Mouse (Mus musculus) kidney, embryonic 16.5 days (tissue): ENCODE data around the gene Cep128. TPM values are rescaled to one million over a fixed set of nuclear protein-coding genes. Genes with fewer than 3 reads are reported as not detected.

Experiments used
- ATAC-seq: fragments of 200-750 bp; cut with Nextera tagmentation; 2 replicates; pipeline ENCODE4 v1.8.0; 2017; ENCODE audit warnings: moderate TSS enrichment; ENCODE audit not compliant: low FRiP score, low TSS enrichment
- H3K27ac ChIP-seq: fragments of 300-500 bp; sonication (generic); 2 replicates; pipeline ENCODE4 v1.5.1; 2014; ENCODE audit warnings: low read length
- H3K27me3 ChIP-seq: fragments of 300-500 bp; sonication (generic); 2 replicates; pipeline ENCODE4 v1.6.1; 2014; ENCODE audit warnings: low read length, control low read depth, mixed read lengths; ENCODE audit not compliant: insufficient read depth
- H3K36me3 ChIP-seq: fragments of 300-500 bp; sonication (generic); 2 replicates; pipeline ENCODE4 v1.6.1; 2014; ENCODE audit warnings: low read length, control low read depth, mixed read lengths; ENCODE audit not compliant: insufficient read depth
- H3K4me1 ChIP-seq: fragments of 300-500 bp; sonication (generic); 2 replicates; pipeline ENCODE4 v1.6.1; 2014; ENCODE audit warnings: low read length, control low read depth, mixed read lengths; ENCODE audit not compliant: insufficient read depth
- H3K4me2 ChIP-seq: fragments of 300-500 bp; sonication (generic); replicated peaks from 2 replicates; pipeline ENCODE4 v1.6.1; 2014; ENCODE audit warnings: low read depth, low read length
- H3K4me3 ChIP-seq: fragments of 300-500 bp; sonication (generic); 2 replicates; pipeline ENCODE4 v1.5.1; 2014; ENCODE audit warnings: mild to moderate bottlenecking, low read length
- H3K9ac ChIP-seq: fragments of 300-500 bp; sonication (generic); replicated peaks from 2 replicates; pipeline ENCODE4 v1.6.1; 2014; ENCODE audit warnings: low read length
- H3K9me3 ChIP-seq: fragments of 300-500 bp; sonication (generic); 2 replicates; pipeline ENCODE4 v1.6.1; 2016; ENCODE audit warnings: low read length, control low read depth
- WGBS: fragments of 180-500 bp; shearing (Covaris S2); extraction: QIAGEN DNeasy Blood & Tissue Kit; methylation state at CpG from one replicate; pipeline ENCODE4 v1.1.7; 2014; 5-methylcytosine and 5-hydroxymethylcytosine counted together
- polyA plus RNA-seq: library from polyadenylated mRNA; unstranded; fragments of >200 nt; fragmentation: Nextera tagmentation; extraction: Ambion mirVana; gene quantifications from 2 replicates; pipeline ENCODE4 v1.2.1, GENCODE M21; 2015

The Cep128 gene
- polyA plus RNA-seq, 1 experiment from 2014 or later: 7.2 TPM

DNA sequence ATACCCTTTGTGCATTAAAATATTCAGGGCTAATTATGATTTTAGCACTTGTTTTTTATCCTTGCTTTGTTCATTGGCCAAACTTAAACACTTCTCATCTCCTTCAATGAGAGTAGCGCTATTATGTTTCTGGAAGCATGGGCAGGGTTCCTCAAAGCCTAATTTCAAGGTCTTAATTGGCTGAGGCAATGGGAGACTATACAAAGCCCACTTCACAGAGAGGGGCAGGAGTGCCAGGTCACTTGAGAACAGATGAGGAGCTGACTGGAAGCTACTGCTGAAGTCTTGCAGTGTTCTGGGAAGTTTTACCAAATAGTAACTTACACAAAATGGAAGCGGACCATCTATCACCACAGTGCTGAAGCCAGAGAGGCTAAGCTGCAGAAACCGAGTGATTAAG, 179.9 kb downstream of the Cep128 start:
- Histone ChIP-seq H3K9me3 (no peaks in the 10 kb centered on the region), H3K9ac (no peak overlapping the region), H3K4me3 (no peak overlapping the region), H3K27ac (no peak overlapping the region), H3K36me3 (no peaks in the 10 kb centered on the region), H3K4me2 (no peak overlapping the region), H3K27me3 (no peaks in the 10 kb centered on the region), H3K4me1 (no peaks in the 10 kb centered on the region)
- WGBS: 92% methylated on average over 3 of the region's 3 CpGs
- no peak for ATAC-seq

DNA sequence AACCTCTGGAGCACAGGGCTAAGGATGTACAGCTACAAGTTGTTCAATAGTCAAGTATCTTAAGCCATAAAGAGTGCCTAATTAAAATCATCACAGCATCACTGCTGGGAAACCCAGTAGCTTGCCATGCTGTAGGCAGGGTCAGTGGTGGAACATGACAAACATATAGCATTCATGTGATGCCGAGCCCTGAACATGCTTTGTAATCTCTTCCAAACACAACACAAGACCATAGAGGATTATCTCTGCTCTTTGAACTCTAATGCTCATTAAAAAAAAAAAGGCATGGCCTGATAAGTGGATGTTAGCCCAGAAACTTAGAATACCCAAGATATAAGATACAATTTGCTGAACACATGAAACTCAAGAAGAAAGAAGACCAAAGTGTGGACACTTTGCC, 181.7 kb downstream of the Cep128 start:
- H3K27ac ChIP-seq: no peak overlapping the region
- H3K4me2 ChIP-seq: no peak overlapping the region
- WGBS: 97% methylated on average over 1 of the region's 1 CpGs
- H3K4me1 ChIP-seq: no peaks in the 10 kb centered on the region
- ATAC-seq: no peak
- no peaks in the 10 kb centered on the region for H3K9me3 ChIP-seq
- no peaks in the 10 kb centered on the region for H3K36me3 ChIP-seq
- H3K4me3 ChIP-seq: no peak overlapping the region
- no peaks in the 10 kb centered on the region for H3K27me3 ChIP-seq
- H3K9ac ChIP-seq: no peak overlapping the region

DNA sequence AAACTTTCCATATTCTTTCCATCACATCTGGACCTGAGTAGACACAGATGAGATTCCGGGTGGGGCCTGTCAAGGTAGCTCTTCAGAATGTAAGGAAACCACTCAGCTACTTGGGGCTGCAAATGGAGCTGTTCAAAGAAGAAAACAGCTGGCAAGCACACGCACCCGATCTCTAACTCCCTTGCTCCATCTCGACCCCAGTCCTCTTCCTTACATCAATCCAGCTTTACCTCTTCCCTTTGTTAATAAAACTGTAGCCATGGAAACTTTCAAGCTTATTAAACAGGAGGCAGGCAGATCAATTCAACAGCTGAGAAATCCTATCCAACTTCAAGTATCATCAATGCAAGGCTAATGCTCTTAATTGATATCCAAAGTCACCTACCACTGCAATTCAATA, 195.1 kb downstream of the Cep128 start:
- H3K4me1 ChIP-seq: no peaks in the 10 kb centered on the region
- ATAC-seq: no peak
- H3K4me2 ChIP-seq: no peak overlapping the region
- H3K27me3 ChIP-seq: no peaks in the 10 kb centered on the region
- 46% methylated on average over 4 of the region's 4 CpGs for WGBS
- H3K4me3 ChIP-seq: no peak overlapping the region
- no peaks in the 10 kb centered on the region for H3K36me3 ChIP-seq
- H3K27ac ChIP-seq: no peak overlapping the region
- H3K9ac ChIP-seq: no peak overlapping the region
- H3K9me3 ChIP-seq: no peaks in the 10 kb centered on the region

DNA sequence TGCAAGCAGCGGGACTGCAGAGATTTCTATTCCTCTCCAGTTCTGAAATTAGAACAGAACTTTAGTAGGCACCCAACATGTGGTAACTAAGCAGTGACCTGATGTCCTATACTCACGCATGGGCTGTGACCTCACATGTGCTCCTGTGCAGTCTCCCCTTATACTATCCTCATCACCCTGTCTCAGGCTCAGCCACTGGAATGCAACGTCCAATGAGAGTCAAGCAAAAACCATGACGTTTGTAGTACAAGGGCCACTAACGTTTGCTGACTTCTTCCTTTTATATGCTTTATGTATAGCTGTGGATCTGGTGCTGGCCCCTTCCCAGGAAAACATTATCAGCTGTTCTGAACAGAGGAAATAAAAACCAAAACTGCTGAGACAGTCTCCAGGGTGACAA, 198.6 kb downstream of the Cep128 start:
- no peaks in the 10 kb centered on the region for H3K4me1 ChIP-seq
- no peak for ATAC-seq
- H3K27me3 ChIP-seq: no peaks in the 10 kb centered on the region
- no peak overlapping the region for H3K27ac ChIP-seq
- H3K9me3 ChIP-seq: no peaks in the 10 kb centered on the region
- H3K9ac ChIP-seq: no peak overlapping the region
- H3K4me2 ChIP-seq: no peak overlapping the region
- 71% methylated on average over 5 of the region's 5 CpGs for WGBS
- no peaks in the 10 kb centered on the region for H3K36me3 ChIP-seq
- no peak overlapping the region for H3K4me3 ChIP-seq

DNA sequence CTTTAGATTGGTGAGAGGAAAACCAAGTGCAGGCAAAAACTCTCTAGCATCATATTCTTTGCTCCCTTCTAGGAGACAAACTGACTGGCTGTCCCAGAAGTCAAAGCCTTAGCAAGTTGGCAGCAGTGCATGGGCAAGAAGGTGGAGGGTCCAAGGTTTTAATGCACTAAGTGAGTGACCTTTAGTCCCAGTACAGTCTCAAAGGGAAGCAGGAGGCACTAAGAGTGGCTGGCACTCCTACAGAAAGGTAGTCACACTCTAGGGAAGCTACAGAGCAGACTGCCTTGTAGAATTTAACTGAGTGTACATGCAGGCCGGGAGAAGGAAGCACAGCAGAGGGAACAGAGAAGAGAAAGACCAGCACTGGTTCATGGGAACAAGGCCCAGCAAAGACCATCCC, 199.6 kb downstream of the Cep128 start:
- H3K9me3 ChIP-seq: no peaks in the 10 kb centered on the region
- H3K4me3 ChIP-seq: no peak overlapping the region
- no peaks in the 10 kb centered on the region for H3K36me3 ChIP-seq
- H3K4me2 ChIP-seq: no peak overlapping the region
- no peaks in the 10 kb centered on the region for H3K4me1 ChIP-seq
- no peak overlapping the region for H3K9ac ChIP-seq
- no peaks in the 10 kb centered on the region for H3K27me3 ChIP-seq
- no peak for ATAC-seq
- H3K27ac ChIP-seq: no peak overlapping the region
- 80% methylated on average over 1 of the region's 1 CpGs for WGBS

DNA sequence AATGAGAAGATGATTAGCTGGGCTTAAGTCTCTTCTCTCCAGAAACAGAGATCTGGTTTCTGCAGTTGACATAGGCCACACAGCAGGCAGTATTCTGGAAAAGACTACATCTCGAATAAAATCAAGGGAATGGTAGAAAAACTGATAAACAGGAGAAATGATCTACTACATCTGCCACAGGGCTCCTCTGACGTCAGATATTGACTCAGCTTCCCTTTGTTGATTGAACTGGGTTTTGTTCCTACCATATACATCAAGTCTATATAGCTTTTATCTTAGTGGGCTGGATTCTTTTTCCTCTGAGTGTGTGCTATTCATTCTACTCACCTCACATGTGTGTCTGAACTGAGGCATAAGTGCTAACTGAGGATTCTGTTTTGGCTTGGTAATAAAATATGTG, 200.3 kb downstream of the Cep128 start:
- Histone ChIP-seq H3K4me2 (no peak overlapping the region), H3K27ac (no peak overlapping the region), H3K36me3 (no peaks in the 10 kb centered on the region), H3K9ac (no peak overlapping the region), H3K4me1 (no peaks in the 10 kb centered on the region), H3K27me3 (no peaks in the 10 kb centered on the region), H3K4me3 (no peak overlapping the region), H3K9me3 (no peaks in the 10 kb centered on the region)
- no peak for ATAC-seq
- WGBS: 71% methylated on average over 2 of the region's 2 CpGs

DNA sequence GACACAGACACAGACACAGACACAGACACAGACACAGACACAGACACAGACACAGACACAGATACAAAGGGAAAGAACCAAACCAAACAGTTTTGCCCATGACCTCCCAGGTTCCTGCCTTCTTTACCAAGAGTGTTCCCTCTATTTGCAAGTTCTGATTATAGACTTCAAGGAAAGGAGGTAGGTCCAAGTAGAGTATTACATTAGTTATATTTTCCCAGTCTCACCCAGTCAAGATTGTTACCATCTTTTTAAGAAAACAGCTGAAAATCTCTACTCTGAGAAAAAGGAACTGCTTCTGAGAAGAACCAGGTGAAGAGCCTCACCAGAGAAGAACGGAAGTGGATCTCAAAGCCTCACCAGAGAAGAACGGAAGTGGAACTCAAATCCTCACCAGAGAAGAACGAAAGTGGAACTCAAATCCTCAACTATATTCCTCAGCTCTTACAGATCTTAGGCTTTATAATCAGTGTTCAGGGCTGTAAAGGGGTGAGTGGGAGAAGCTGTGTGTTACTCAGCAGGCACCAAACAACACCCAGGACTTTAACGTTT, 200.8 kb downstream of the Cep128 start:
- H3K4me1 ChIP-seq: no peaks in the 10 kb centered on the region
- H3K9ac ChIP-seq: no peak overlapping the region
- no peaks in the 10 kb centered on the region for H3K9me3 ChIP-seq
- no peak overlapping the region for H3K27ac ChIP-seq
- 89% methylated on average over 4 of the region's 4 CpGs for WGBS
- no peaks in the 10 kb centered on the region for H3K27me3 ChIP-seq
- no peak for ATAC-seq
- H3K36me3 ChIP-seq: no peaks in the 10 kb centered on the region
- H3K4me3 ChIP-seq: no peak overlapping the region
- no peak overlapping the region for H3K4me2 ChIP-seq

DNA sequence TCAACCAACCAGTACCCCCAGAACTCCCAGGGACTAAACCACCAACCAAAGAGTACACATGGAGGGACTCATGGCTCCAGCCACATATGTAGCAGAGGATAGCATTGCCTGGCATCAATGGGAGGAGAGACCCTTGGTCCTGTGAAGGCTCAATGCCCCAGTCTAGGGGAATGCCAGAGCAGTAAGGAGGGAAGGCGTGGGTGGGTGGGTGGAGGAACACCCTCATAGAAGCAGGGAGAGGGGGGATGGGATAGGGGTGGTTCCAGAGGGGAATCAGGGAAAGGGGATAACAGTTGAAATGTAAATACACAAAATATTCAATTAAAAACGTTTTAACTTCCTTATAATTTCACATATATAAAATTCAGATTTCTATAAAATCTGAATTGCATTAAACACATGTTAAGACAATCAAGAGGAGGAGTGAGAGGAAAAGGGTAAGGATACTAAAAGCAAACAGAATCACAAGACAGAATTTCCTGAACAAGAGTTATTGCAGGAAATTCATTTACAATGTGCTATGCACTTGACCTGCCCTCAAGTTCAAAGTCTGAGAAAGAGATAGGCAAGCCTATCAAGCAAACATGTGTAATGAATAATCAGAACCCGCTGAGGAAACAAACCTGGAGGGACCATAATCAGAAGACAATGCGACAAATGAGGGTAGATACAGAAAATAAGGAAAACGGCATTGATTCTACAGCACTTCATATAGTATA, 207.2 kb downstream of the Cep128 start:
- no peak overlapping the region for H3K27ac ChIP-seq
- peaks cover 3% of the 10 kb centered on the region; the same call in 1 of the 2 replicates for H3K4me1 ChIP-seq
- no peaks in the 10 kb centered on the region for H3K9me3 ChIP-seq
- ATAC-seq: no peak
- no peak overlapping the region for H3K4me2 ChIP-seq
- WGBS: 46% methylated on average over 5 of the region's 5 CpGs
- H3K36me3 ChIP-seq: no peaks in the 10 kb centered on the region
- H3K27me3 ChIP-seq: no peaks in the 10 kb centered on the region
- no peak overlapping the region for H3K9ac ChIP-seq
- H3K4me3 ChIP-seq: no peak overlapping the region

DNA sequence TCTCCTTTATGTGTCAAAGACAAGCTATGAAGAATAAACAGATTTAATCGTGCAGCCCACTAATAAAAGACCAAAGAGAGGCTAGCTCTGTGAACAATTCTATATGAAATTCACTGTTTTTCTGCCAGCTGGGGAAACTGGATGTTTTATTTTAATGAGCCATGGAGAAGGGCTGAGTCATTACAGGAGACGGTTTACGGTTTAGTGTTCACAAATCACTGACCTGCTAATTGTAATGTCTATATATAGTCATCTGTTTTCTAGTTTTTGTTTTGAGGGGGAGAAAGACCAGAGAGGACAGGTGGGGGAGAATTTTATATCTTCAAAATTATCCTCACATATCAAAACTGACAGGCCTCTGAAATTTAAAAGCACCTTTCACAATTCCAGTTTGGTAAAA, 212.6 kb downstream of the Cep128 start:
- Histone ChIP-seq H3K4me3 (no peak overlapping the region), H3K27ac (no peak overlapping the region), H3K9me3 (no peaks in the 10 kb centered on the region), H3K9ac (no peak overlapping the region), H3K4me1 (no peaks in the 10 kb centered on the region), H3K4me2 (no peak overlapping the region), H3K27me3 (no peaks in the 10 kb centered on the region), H3K36me3 (no peaks in the 10 kb centered on the region)
- ATAC-seq: no peak
- 21% methylated on average over 3 of the region's 3 CpGs for WGBS

DNA sequence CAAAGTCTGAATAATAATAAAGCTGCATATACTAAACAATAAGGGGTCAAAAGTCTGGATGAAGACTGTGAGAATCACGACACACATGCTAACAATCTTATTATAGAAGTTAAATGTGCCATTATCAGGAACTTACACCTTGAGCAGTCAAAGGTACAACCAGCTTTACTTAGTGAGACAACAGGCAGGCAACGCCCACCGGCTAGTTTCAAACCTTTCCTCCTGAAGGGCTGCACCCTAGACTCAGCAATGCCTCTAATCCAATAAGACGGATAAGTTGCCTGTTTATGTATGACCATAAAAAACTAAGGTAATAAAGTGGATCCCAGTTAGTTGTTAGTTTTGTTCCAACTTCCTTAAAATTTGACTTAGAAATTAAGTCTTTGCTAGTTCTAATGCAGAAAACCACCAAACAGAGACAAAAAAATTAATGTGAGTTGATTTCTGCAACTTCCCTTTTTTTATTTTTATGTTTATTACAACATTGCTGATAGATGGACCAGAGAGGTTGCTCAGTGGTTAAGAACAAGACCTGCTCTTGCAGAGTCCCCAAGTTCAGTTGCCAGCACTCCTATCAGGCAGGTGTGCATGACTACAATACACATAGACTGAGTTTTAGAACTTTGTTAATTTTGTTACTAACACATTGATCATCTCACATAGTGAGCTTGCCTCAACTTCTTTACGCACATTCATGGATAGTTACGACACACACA, 223.0 kb downstream of the Cep128 start:
- Histone ChIP-seq H3K9ac (no peak overlapping the region), H3K4me1 (no peaks in the 10 kb centered on the region), H3K27me3 (no peaks in the 10 kb centered on the region), H3K36me3 (no peaks in the 10 kb centered on the region), H3K9me3 (no peaks in the 10 kb centered on the region), H3K4me3 (no peak overlapping the region), H3K27ac (no peak overlapping the region), H3K4me2 (no peak overlapping the region)
- no peak for ATAC-seq
- WGBS: 91% methylated on average over 6 of the region's 6 CpGs
